Mouse (Mus musculus) CD4-positive helper T cell, adult 2 months (primary cell): Measurements from ENCODE around the gene Sorbs2.

Source experiments
- DNase-seq: peaks from one replicate; pipeline ENCODE4 v3.0.0-alpha.2; 2012; ENCODE audit warnings: low read depth, missing footprints, low spot score

Gene Sorbs2

DNA sequence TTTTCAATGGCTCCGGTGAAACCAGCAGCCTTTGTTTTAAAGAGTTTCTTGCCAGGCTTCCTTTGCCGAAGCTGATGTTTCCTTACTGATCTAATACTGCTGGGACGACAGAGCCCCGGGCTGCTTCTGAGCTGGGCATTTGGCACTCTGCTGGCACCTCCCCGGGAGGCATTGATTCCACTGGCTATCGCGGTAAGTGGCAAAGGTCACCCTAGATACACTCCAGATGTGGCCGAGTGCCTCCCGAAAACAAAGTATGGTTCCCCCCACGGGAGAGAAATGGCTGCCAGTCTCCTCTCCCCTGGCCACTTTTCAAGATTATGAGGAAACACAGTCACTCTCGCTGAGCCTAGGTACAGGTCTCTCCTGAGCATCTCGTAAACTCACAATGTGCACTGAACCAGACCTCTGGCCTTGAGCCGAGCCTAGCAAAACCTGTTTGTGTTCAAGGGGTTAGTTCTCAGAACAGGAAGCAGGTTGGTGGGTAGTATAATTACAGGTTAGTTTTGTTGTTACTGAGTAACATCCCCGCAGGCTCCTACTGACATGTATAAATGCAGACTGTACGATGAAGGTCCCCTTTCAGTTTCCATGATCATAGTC is 114.1 kb downstream of the Sorbs2 start:
- DNase-seq: no peak

DNA sequence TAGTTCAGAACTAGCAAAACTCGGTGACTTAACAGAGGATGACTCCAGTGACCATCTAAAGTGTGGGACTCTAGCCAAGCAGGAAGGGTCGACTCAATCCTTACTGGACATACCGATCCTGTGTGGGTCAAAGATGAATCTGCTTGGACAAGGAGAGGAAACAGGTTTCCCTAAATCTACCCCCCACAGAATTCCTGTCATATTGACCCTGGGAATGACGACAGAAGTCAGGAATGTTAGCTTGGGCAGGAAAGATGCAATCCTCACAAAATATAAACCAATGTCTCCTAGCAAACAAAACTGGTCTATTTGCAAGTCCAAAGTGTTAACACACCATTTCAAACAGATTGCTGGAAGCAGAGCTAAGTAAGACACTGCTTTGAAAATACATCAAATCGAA is 118.8 kb downstream of the Sorbs2 start:
- no peak for DNase-seq

DNA sequence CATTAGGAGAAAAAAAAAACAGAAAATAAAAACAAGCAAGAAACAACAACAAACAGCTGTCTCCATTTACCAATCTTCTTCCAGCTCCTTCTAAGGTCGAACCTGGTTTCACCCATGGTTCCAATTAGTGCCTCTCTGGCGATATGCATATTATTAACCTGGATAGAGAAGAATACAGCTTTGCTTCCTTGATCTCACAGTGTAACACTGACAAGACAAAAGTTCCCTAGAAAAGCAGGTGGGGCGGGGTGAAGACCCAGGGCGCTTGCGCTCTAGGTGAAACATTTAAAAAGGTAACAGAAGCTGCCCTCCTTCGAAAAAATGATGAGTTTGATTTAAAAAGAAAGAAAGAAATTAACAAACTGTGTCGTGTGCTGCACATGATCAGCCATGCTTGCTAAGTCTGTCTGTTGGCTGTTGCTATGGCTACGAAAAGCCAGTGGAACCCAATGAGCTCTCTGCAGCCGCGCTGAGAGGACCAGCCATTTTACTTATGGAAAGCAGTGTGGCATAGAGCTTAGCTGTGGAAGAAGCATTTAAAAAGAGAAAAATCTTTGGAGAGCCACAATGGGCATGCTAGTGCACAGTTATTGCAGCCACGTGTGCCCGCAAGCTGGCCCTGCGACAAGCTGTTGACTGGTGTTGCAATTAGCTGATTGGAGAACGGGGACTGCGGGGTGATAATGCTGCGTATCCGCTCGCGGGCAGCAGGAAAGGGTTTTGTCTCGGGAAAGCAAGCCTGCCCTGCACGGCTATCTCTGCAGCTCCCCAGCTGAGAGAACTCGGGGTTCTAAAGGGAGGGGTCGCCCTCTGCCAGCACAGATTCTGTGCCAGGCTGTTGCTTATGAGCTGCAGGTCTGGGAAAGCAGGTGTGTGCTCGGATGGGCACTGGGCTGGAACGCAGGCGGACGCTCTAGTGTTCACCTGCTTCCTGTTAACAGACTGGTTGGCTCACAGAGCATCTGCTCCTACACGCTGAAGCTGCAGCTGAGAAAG is 120.0 kb downstream of the Sorbs2 start:
- DNase-seq: no peak

DNA sequence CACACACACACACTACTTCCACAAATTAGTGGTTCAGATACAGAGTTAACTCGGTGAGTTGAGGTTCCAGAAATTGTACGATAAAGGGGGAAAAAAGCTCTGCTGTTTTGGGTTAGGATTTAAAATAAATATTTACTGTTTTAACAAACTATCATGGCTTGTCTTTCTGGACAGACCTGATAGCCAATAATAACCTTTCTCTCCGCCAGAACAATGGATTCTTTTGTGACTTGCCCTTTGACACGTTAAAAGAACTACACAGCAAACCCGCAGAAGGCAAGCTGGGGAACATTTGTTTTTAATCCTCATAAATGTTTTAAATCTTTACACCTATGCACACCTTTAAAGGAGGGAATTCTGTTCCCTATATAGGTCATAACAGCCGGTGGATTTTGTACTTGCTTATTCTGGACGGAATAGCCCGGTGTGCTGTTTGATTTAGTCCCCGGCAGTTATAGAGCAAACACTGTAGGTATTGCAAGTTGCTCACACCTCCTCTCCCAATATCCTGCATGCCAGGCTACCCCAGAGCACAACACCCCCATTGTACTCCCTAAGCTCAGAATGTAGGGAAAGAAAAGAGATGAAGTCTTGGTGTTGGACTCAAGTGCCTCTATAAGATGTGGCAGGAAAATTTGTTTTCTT is 121.0 kb downstream of the Sorbs2 start:
- no peak for DNase-seq

DNA sequence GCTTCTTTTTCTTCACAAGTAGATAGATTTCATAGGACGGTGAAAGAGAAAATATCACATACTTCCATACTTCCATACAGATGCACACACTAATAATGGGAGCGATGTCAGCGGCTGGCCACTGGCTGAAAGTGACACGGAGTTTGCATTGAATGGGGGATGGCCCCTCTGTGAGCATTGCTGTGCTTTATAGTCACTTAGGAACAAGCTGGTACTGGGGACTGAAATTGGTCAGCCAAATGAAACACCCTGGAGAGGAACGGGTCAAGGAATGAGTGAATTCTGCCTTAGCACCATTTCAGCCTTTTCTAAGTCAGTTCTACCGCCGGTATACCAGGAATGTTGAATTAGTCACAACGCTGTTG is 121.5 kb downstream of the Sorbs2 start:
- DNase-seq: no peak

DNA sequence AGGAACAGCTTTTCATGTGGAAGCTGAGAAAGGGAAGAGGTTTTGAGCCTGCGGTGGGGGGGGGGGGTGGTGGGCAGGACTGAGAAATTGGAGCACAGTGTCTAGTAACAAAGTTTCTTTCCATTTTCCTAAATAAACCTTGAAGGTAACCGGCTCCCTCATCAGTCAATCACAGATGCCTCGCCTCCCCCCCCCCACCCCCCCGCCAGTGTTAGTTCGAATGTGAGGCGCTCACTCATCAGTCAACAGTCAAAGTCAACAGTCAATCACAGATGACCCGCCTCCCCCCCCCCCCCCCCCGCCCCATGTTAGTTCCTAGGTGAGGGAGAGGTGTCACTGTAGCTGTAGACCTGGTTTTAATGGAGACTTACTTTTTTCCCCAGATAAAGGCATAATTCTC is 123.4 kb downstream of the Sorbs2 start:
- no peak for DNase-seq

DNA sequence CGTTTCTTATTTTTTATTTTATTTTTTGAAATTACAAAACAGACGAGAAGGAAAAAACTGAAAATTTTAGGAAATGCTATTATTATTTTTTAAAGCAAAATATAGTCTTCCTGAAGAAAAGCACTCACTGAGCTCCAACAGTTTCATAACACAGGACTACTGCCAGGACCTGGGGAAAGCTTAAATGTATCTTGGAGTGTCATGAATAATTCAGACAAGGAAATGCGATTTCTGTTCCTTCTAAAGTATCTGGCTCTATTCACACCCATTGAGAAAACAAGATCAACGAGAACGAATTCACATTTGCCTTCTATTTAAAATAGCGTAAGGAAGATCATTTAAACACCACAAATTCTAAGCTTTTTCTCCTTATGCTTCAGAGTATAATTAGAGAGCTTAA is 127.6 kb downstream of the Sorbs2 start:
- no peak for DNase-seq

DNA sequence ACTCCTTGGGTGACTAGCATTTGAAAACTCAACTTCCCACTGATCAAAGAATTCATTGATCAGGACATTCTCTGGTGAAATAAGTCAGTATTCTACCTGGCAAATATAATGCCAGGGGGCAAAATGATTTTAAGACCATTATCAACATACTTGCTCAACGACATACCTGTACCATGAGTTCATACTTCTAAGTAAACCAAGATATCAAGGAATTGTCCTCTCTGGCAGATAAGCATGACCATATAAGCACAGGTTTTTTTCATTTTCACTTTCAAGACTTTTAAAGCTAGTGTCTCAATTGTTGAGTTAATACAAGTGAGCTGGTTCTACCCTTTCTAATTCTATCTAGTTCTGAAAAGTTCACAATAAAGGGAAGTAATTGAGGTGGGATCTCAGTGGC is 130.2 kb downstream of the Sorbs2 start:
- no peak for DNase-seq

DNA sequence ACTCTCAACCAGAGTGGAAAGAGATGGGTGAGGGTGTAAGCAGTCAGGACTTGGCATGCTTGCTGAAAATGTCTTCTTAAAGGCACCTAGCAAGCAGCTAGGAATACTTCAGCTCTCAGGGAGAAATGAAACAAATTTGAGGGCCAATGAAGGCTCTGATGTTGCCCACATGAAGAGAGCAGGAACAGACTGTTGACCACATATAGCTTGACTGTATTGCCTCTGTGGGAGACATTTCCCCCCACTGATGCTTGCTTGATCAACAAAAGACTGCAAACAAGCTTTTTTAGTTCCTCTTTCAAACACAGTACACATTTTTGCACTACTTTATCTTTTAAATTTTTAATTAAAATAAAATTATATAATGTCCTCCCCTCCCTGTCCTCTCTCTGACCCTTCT is 131.9 kb downstream of the Sorbs2 start:
- no peak for DNase-seq

DNA sequence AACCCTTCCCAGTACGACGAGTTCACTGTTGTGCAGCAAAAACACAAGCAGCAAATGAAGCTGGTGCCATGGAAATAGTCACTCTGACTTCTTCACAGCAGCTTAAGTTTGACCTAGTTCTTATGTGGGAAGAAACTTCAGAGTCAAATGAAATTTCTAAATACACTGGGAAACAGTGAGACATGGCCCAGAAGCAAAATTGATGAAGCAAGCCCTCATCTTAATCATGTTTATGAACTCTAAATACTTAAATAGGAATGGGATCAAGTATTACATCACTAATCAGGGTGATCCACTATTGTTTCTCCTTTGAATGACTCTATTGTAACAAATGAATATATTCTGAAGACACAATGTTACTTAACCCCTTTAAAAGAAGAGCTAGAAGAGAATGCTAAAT is 137.1 kb downstream of the Sorbs2 start:
- DNase-seq: no peak

DNA sequence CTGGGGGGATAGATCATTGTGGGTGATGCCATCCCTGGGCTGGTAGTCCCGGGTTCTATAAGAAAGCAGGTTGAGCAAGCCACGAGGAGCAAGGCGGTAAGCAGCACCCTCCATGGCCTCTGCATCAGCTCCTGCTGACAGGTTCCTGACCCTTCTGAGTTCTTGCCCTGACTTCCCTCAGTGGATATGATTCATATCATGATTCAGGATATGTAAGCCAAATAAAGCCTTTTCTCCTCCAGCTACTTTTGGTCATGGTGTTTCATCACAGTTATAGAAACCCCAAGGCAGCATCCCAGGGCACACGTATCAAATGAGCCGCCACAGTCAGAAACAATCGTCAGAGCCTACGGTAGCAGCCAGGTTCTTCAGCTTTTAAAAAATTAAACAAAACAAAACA is 141.5 kb downstream of the Sorbs2 start:
- no peak for DNase-seq

DNA sequence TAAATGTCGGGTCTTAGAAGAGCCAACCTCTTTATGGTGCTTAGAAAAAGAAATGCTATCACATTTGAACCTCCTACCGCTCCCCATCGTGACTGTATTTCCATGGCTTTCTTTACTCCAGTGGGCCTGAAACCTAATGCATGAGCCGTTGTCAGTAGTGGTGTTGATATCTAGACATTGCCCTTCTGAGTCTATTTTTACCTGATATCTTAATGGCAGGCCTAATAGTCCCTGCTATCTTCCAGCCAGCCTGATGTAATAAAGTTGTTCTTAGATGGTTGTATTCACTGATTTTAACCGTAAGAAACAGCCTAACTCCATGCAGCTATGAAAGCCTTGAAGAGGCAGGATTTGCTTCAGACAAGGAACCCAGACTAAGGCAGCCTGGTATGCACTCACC is 142.4 kb downstream of the Sorbs2 start:
- DNase-seq: no peak

DNA sequence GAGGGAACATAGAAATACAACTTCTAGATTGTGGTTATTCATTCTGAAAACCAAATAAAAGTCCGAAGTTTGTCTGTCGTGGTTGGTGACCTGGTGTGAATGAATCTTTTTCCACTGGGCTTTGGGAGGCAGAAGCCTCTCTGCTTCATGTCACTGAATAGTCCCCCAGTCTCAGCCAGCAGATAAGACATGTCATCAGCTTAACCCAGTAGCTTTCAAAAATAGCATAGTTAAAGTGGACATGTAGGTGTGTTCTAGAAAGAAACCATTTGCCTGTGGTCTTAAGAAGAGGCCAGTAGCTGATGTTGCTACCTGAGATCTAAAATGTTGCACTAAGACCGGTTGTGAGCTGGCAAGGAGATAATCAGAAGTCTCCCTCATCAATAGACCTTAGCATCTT is 150.4 kb downstream of the Sorbs2 start:
- no peak for DNase-seq

DNA sequence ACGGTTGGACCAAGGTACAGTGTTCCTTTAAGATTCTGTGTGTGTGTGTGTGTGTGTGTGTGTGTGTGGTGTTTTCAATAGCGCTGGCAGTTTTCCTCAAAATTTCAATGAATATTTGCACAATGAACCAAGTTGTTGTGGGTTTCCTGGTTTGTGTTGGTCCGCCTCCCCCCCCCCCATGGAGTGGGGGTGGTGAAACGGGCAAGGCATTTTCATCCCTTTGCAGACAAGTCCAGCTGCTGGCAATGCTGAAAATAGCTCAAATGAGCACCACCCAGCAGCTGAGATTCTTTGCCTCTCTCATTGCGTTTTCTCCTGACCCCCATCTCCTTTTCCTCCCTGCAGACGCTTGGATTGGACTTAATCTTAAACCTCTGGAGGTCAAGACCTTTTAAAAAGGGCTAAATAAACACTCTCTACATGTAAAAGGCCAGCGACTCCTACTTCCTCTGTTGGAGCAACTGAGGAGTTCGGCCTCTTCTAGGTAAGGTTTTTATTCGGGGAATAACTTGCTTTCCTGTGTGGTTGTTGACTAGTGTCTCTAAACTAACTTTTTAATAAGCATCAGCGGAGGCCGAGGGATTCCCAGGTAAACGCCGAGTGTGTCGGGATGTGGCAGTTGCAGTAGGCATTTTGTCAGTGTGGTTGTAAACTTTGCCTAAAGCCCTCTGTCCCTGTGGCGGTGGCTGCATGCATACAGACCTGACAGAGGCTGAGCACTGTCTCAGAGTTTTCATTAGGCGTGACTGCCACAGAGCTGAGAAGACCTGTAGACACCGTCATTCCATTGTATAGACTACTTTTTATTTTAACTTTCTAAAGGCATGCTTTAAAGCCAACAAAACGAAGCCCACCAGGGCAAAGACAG is 151.1 kb downstream of the Sorbs2 start:
- DNase-seq: no peak

DNA sequence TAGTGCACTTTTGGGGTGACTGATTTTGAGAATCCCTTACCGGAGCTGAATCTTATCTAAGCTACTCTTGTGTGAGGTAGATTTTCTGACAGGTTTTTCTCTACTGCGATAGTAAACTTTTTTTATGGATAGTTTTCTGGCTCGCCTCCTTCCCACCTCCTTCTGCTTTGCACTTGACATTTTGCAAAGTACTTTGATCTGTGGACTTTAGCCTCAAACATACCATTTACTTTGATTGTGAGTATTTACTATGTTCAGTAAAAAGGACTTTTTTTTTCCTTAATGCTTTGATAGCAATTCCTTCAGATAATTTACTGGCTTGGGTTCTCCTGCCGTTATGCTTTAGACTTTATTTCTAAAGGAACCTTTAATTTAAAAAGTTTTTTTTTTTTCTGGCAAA is 151.9 kb downstream of the Sorbs2 start:
- DNase-seq: no peak

DNA sequence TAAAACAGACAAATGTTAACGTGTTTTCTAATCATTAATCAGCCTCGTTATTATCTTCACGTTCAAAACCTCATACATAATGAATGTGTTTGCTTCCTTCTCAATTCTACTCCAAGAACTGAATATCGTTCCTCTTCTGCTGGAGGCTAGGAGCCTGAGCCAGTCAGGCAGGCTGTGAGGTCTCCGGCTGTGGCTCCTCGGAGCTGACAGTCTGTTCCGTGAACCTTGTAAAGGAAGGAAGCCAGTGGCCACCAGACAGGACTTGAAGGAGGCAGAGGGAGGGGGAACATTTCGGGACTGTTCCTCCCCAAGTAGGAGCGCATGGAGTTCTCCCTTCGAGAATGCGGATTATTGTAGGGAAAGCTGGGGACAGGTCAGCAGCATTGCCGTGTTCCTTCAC is 153.0 kb downstream of the Sorbs2 start:
- DNase-seq: no peak

DNA sequence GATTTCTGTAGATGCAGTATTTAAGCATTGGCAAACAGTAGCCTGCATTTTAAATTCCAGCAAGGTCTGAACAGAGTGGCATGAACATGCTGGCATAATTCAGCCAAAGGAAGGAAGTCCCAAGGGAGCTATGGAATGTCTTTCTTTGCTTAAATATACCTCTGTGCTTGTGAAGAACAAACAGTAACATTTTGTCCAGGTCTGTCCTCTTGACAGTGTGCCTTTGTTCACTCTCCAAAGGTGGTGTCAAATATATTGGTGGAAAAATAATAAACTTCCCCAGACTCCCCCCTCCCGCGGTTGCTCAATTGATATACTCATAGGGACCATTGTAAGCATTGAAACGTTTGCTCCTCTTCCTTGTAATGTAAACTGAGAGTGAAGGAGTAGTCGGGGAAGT is 154.0 kb downstream of the Sorbs2 start:
- DNase-seq: no peak

DNA sequence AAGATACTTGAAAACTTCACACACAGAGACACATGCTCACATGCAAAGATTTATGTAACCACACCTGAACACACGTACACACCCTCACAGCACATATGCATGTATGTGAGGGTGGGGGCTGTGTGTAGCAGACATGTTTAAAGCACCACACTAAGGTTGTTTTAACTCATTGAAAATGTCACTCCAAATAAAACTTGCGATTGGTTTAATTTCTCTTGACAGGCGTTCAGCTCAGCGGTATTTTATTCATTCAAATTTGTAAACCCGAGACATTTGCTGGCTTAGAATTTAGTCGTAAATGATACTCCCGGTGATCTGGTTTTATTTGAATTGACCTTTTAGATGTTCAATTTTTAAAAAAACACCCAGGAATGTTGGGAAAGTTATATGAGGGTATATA is 158.6 kb downstream of the Sorbs2 start:
- no peak for DNase-seq

DNA sequence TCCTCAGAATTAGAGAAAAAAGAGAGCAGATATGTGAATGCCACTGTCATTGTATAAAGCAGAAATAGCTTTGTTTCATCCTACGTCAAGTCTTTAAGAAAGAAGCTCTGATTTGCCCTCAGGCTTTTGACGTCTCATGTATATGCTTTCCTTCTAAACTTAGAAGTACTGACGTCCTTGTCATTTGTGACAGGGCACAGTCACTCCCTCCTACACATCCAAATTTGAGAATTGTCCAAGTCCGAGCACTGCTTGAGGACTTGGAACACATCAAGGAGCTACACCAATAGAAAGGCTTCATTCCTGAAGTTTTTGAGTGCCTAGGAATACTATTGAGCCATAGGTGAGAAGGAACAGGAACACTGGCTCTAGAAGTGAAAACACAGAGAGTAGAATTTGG is 165.6 kb downstream of the Sorbs2 start:
- no peak for DNase-seq

DNA sequence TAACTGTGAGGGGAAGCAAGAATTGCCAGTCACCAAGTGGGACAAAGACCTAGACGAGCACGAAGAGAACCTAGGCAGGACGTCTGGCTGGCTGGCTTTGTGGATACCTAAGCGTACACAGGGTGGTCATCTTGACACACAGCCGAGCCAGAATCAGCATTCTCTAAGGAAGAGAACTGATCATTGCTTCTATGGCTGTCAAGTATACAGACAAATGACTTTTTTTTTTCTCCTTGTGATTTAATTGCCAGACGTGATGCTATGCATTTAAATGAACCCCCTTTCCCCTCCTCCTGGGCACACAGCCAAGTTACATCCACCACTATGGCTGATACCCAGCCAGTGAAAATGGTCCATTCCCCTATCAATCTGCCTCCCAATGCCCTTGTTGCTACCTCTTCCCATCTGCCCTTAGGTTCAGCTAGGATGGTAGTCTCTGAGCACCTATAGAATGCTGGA is 168.3 kb downstream of the Sorbs2 start:
- no peak for DNase-seq

DNA sequence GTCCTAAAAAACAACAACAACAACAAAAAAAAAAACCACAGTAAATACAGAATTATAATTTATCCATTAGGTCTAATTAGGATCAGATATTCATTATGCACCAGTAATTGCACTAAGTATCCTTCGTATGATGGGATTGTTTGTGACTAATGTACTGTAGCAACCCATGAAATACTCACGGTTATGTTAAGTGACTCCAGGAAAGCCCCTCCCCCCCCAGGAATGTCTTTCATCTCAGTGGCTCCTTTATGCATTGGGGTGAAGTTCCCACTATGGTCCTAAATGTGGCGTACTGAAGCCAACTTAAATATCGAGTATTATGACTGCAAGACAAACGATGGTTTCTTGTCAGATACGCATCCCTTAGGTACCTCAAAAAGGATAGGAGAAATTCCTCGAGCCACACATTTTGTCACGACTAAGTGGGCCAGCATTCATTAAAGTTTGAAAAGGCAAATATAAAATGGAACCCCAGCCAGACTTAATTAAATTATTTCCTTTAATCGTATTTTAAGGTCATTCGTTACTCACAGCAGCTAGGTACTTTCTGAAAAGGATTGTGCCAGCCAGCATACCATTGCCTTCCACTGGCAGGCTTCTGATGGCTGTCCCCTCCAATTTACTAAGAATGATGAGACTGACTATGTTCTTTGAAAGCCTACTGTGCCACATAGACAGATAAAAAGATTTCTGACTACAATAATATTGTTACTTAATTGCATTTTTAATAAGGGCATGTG is 169.7 kb downstream of the Sorbs2 start:
- no peak for DNase-seq
